Mouse (Mus musculus) lung, adult 2 months (tissue): ENCODE measurements around the gene Nfix. TPM values are rescaled to one million over a fixed set of nuclear protein-coding genes. Genes with fewer than 3 reads are reported as not detected.

Experiments used
- DNase-seq: peaks from one replicate; pipeline ENCODE4 v3.0.0; 2022
- H3K4me1 ChIP-seq: fragments of 200-500 bp; 2 replicates; pipeline ENCODE4 v1.6.1; 2011; ENCODE audit warnings: low read length; ENCODE audit not compliant: control insufficient read depth, insufficient read depth
- H3K4me3 ChIP-seq: fragments of 200-500 bp; replicated peaks from 2 replicates; pipeline ENCODE3; 2011; ENCODE audit warnings: low read depth, mild to moderate bottlenecking, control low read depth, low read length; ENCODE audit errors: extremely low read depth
- CTCF ChIP-seq: fragments of 200-500 bp; IDR thresholded peaks from 2 replicates; pipeline ENCODE4 v1.5.1; 2011; ENCODE audit warnings: mild to moderate bottlenecking, low read length, control low read depth; ENCODE audit not compliant: insufficient read depth
- POLR2A ChIP-seq: fragments of 200-500 bp; IDR thresholded peaks from 2 replicates; pipeline ENCODE4 v1.6.1; 2011; ENCODE audit warnings: low read depth, mild to moderate bottlenecking, control low read depth, low read length, borderline replicate concordance; ENCODE audit errors: extremely low read depth
- whole genome bisulfite sequencing: fragments of 180-500 bp; shearing (Covaris S2); methylation state at CpG from one replicate; pipeline ENCODE4 v1.1.7; 2018; 5-methylcytosine and 5-hydroxymethylcytosine counted together
- polyA plus RNA-seq: library from polyadenylated mRNA; depleted of rRNA; stranded (reverse); fragments of >200 nt; gene quantifications from 2 replicates; pipeline ENCODE4 v1.2.3, GENCODE M21; 2012; rRNA removed

The Nfix gene
- 80.1 and 96.2 TPM in 2 replicates for polyA plus RNA-seq

DNA sequence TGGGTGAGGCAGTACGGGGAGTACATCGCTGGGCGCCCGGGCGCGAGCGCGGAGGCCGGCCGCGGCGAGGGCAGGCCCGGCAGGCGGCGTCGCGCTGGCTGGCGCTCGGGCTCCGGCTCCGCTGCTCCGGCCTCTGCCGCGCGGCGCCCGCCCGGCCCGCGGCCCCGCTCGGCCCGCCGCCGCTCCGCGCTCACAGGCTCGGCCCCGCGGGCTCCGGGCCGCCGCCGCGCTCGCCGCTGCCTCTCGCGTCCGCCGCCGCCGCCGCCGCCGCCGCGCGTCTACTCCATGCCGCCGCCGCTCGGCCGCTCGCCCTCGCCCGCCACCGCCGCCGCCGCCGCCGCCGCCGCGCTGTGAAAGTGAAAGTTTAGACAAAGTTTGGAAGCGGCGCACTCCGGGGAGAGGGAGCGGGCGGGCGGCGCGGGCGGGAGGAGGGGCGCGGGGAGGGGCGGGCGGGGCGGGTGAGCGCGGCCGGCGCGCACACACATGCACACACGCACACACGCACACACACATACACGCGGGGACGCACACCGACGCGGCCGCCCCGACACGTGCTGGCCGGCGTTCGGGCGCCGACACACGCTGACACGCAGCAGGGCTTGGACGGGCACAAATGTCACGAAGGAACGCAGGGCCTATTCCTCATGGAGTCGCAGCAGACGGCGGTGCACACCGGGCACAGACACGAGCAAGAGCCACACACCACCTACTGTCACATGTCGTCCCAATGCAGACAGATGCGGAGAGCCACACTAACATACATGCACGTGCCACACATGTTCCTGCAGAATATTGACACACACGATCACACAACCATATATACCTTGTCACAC lies at the start of gene Nfix:
TSS of gene Nfix (minus strand) at position 346 of the 833 bp plus-strand sequence.
- Histone ChIP-seq H3K4me1 (peaks cover 19% of the 10 kb centered on the region), H3K4me3 (peak within 1 kb of the TSS; percentile 77)
- peak; percentile 72 for DNase-seq
- TF ChIP-seq POLR2A = 0 out of 2 replicates have a peak, but pooled peaks have one; percentile 42
- TF ChIP-seq CTCF = no peak
- WGBS = 15% methylated on average over 112 of the region's 125 CpGs

- H3K4me3 ChIP-seq = no peak overlapping the region
- no peak for DNase-seq
- TF ChIP-seq CTCF = no peak
- no peak for TF ChIP-seq POLR2A
- 40% methylated on average over 6 of the region's 6 CpGs for WGBS
- peaks cover 7% of the 10 kb centered on the region for H3K4me1 ChIP-seq
Measured at GRCm38 (mm10) chr8:84847684-84848435, 47.7 kb upstream of the Nfix start.

GRCm38 (mm10) chr8:84846722-84847572 lies 46.8 kb upstream of the Nfix start, which contains the start of gene Calr:
Gene Calr (minus strand): TSS chr8:84846934.
- TF ChIP-seq POLR2A (peak; percentile 98), CTCF (no peak)
- Histone ChIP-seq H3K4me1 (peaks cover 7% of the 10 kb centered on the region), H3K4me3 (peak within 1 kb of the TSS; percentile 88)
- DNase-seq = peak; percentile 98
- under 1% methylated on average over 55 of the region's 55 CpGs for WGBS

GRCm38 (mm10) chr8:84846094-84846721 lies 46.1 kb upstream of the Nfix start:
- no peak for TF ChIP-seq CTCF
- no peak for TF ChIP-seq POLR2A
- DNase-seq = no peak
- Histone ChIP-seq H3K4me3 (peak overlapping the region; percentile 88), H3K4me1 (peaks cover 7% of the 10 kb centered on the region)
- under 1% methylated on average over 30 of the region's 30 CpGs for WGBS

DNA sequence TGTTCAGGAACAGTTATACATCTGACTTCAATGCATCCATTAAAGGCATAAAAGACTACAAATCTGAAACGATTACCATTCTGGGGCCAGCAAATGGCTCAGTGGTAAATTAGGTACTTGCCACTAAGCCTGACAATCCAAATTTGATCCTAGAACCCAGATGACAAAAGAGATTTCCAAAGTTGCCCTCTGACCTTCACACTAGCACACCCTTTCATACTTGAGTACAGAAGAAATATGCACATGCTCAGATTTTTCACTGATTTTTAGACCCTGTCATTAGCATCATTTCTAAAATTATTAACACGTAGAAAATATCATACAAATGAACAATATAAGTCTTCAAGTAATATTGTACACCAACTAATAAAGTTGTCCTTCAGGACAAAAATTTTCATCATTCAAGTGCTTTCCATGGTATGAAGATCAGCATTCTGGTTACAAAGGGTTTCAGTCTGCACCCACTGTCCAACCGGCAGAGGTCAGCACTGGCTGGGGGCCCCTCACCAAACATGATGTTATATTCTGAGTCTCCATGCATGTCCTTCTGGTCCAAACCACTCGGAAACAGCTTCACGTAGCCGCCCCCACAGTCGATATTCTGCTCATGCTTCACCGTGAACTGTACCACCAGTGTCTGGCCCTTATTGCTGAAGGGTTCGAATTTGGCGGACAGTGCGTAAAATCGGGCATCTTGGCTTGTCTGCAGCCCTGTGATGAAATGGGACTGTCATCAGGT lies 45.4 kb upstream of the Nfix start:
- 7% methylated on average over 12 of the region's 12 CpGs for WGBS
- Histone ChIP-seq H3K4me1 (peaks cover 9% of the 10 kb centered on the region), H3K4me3 (peak overlapping the region; percentile 88)
- peak; percentile 25 for DNase-seq
- TF ChIP-seq POLR2A = no peak
- TF ChIP-seq CTCF = peak; percentile 44; the same call in 1 of the 2 replicates

GRCm38 (mm10) chr8:84844397-84845070 lies 44.4 kb upstream of the Nfix start:
- no peak for DNase-seq
- Histone ChIP-seq H3K4me3 (no peak overlapping the region), H3K4me1 (peaks cover 9% of the 10 kb centered on the region)
- 63% methylated on average over 9 of the region's 9 CpGs for WGBS
- TF ChIP-seq POLR2A = no peak
- TF ChIP-seq CTCF = no peak

GRCm38 (mm10) chr8:84841514-84841913 lies 41.4 kb upstream of the Nfix start:
- Histone ChIP-seq H3K4me3 (no peak overlapping the region), H3K4me1 (peaks cover 9% of the 10 kb centered on the region)
- no peak for TF ChIP-seq CTCF
- no peak for TF ChIP-seq POLR2A
- 65% methylated on average over 1 of the region's 1 CpGs for WGBS
- DNase-seq = no peak

- DNase-seq = peak; percentile 87
- peak; percentile 82; the same call in 1 of the 2 replicates for TF ChIP-seq POLR2A
- no peak for TF ChIP-seq CTCF
- Histone ChIP-seq H3K4me3 (peak within 1 kb of the TSS; percentile 86), H3K4me1 (peaks cover 7% of the 10 kb centered on the region)
- under 1% methylated on average over 55 of the region's 55 CpGs for WGBS
Measured at GRCm38 (mm10) chr8:84840248-84840999, 40.3 kb upstream of the Nfix start, which contains the start of gene Rad23a. Gene Rad23a (minus strand): TSS chr8:84840665.
